Mouse (Mus musculus): Measurements from ENCODE around the gene Steap3. TPM values are rescaled to one million over a fixed set of nuclear protein-coding genes. Genes with fewer than 3 reads are reported as not detected.

Steap3 gene
- polyA plus RNA-seq, 1 experiment from 2014 or later, result 4.9 TPM

GRCm38 (mm10) chr1:120198151-120198550 is 74.4 kb downstream of the Steap3 start:
- no peaks in the 10 kb centered on the region for H3K36me3 ChIP-seq (ENCODE audit: control insufficient read depth, insufficient read depth, low read length)
- no peak overlapping the region for H3K4me3 ChIP-seq (ENCODE audit: low read length)
- peaks cover 4% of the 10 kb centered on the region; the same call in 1 of the 2 replicates for H3K4me1 ChIP-seq (ENCODE audit: control insufficient read depth, insufficient read depth, low read depth, low read length)
- WGBS, result 48% methylated on average over 3 of the region's 3 CpGs
- no peak for ATAC-seq
- no peaks in the 10 kb centered on the region for H3K27me3 ChIP-seq (replicated peaks; ENCODE audit: control insufficient read depth, insufficient read depth, low read length)
- no peak overlapping the region for H3K27ac ChIP-seq (ENCODE audit: low read depth, low read length)
- no peak overlapping the region for H3K4me2 ChIP-seq (ENCODE audit: low read length)
- H3K9me3 ChIP-seq (ENCODE audit: control insufficient read depth, low read length), result no peaks in the 10 kb centered on the region
- no peak overlapping the region for H3K9ac ChIP-seq (ENCODE audit: low read depth, low read length)

- peaks cover 4% of the 10 kb centered on the region; the same call in 1 of the 2 replicates for H3K4me1 ChIP-seq (ENCODE audit: control insufficient read depth, insufficient read depth, low read depth, low read length)
- WGBS, result 15% methylated on average over 5 of the region's 5 CpGs
- no peak overlapping the region for H3K4me2 ChIP-seq (ENCODE audit: low read length)
- H3K27me3 ChIP-seq (replicated peaks; ENCODE audit: control insufficient read depth, insufficient read depth, low read length), result no peaks in the 10 kb centered on the region
- no peaks in the 10 kb centered on the region for H3K9me3 ChIP-seq (ENCODE audit: control insufficient read depth, low read length)
- no peak overlapping the region for H3K9ac ChIP-seq (ENCODE audit: low read depth, low read length)
- no peak overlapping the region for H3K4me3 ChIP-seq (ENCODE audit: low read length)
- no peak overlapping the region for H3K27ac ChIP-seq (ENCODE audit: low read depth, low read length)
- no peaks in the 10 kb centered on the region for H3K36me3 ChIP-seq (ENCODE audit: control insufficient read depth, insufficient read depth, low read length)
- ATAC-seq, result peak; percentile 81
Measured at GRCm38 (mm10) chr1:120197189-120197588, 75.3 kb downstream of the Steap3 start.

- 90% methylated on average over 2 of the region's 2 CpGs for WGBS
- no peaks in the 10 kb centered on the region for H3K9me3 ChIP-seq (ENCODE audit: control insufficient read depth, low read length)
- no peak overlapping the region for H3K27ac ChIP-seq (ENCODE audit: low read depth, low read length)
- no peaks in the 10 kb centered on the region for H3K27me3 ChIP-seq (replicated peaks; ENCODE audit: control insufficient read depth, insufficient read depth, low read length)
- no peak for ATAC-seq
- no peak overlapping the region for H3K4me3 ChIP-seq (ENCODE audit: low read length)
- H3K36me3 ChIP-seq (ENCODE audit: control insufficient read depth, insufficient read depth, low read length), result no peaks in the 10 kb centered on the region
- peaks cover 4% of the 10 kb centered on the region; the same call in 1 of the 2 replicates for H3K4me1 ChIP-seq (ENCODE audit: control insufficient read depth, insufficient read depth, low read depth, low read length)
- no peak overlapping the region for H3K9ac ChIP-seq (ENCODE audit: low read depth, low read length)
- H3K4me2 ChIP-seq (ENCODE audit: low read length), result no peak overlapping the region
Measured at GRCm38 (mm10) chr1:120196724-120197123, 75.8 kb downstream of the Steap3 start.

GRCm38 (mm10) chr1:120195947-120196346 is 76.6 kb downstream of the Steap3 start:
- Histone ChIP-seq H3K4me1 (ENCODE audit: control insufficient read depth, insufficient read depth, low read depth, low read length) (peaks cover 4% of the 10 kb centered on the region; the same call in 1 of the 2 replicates), H3K4me2 (ENCODE audit: low read length) (no peak overlapping the region), H3K4me3 (ENCODE audit: low read length) (no peak overlapping the region), H3K36me3 (ENCODE audit: control insufficient read depth, insufficient read depth, low read length) (no peaks in the 10 kb centered on the region), H3K27ac (ENCODE audit: low read depth, low read length) (no peak overlapping the region), H3K27me3 (replicated peaks; ENCODE audit: control insufficient read depth, insufficient read depth, low read length) (no peaks in the 10 kb centered on the region), H3K9ac (ENCODE audit: low read depth, low read length) (no peak overlapping the region), H3K9me3 (ENCODE audit: control insufficient read depth, low read length) (no peaks in the 10 kb centered on the region)
- 0 out of 2 replicates have a peak, but pooled peaks have one; percentile 38 for ATAC-seq
- WGBS, result 21% methylated on average over 5 of the region's 5 CpGs

- no peaks in the 10 kb centered on the region for H3K9me3 ChIP-seq (ENCODE audit: control insufficient read depth, low read length)
- WGBS, result 90% methylated on average over 10 of the region's 10 CpGs
Measured at GRCm38 (mm10) chr1:120193586-120193985, 78.9 kb downstream of the Steap3 start.

GRCm38 (mm10) chr1:120192321-120192720 is 80.2 kb downstream of the Steap3 start:
- ATAC-seq, result no peak
- peaks cover 4% of the 10 kb centered on the region; the same call in 1 of the 2 replicates for H3K4me1 ChIP-seq (ENCODE audit: control insufficient read depth, insufficient read depth, low read depth, low read length)
- no peak overlapping the region for H3K9ac ChIP-seq (ENCODE audit: low read depth, low read length)
- no peak overlapping the region for H3K27ac ChIP-seq (ENCODE audit: low read depth, low read length)
- no peak overlapping the region for H3K4me2 ChIP-seq (ENCODE audit: low read length)
- H3K9me3 ChIP-seq (ENCODE audit: control insufficient read depth, low read length), result no peaks in the 10 kb centered on the region
- no peak overlapping the region for H3K4me3 ChIP-seq (ENCODE audit: low read length)
- H3K36me3 ChIP-seq (ENCODE audit: control insufficient read depth, insufficient read depth, low read length), result no peaks in the 10 kb centered on the region
- H3K27me3 ChIP-seq (replicated peaks; ENCODE audit: control insufficient read depth, insufficient read depth, low read length), result no peaks in the 10 kb centered on the region
- 84% methylated on average over 6 of the region's 6 CpGs for WGBS

More at GRCm38 (mm10) chr1:120193586-120193985, 78.9 kb downstream of the Steap3 start:
- no peaks in the 10 kb centered on the region for H3K27me3 ChIP-seq (replicated peaks; ENCODE audit: control insufficient read depth, insufficient read depth, low read length)
- H3K9ac ChIP-seq (ENCODE audit: low read depth, low read length), result no peak overlapping the region
- H3K4me2 ChIP-seq (ENCODE audit: low read length), result no peak overlapping the region
- no peaks in the 10 kb centered on the region for H3K36me3 ChIP-seq (ENCODE audit: control insufficient read depth, insufficient read depth, low read length)
- peaks cover 4% of the 10 kb centered on the region; the same call in 1 of the 2 replicates for H3K4me1 ChIP-seq (ENCODE audit: control insufficient read depth, insufficient read depth, low read depth, low read length)
- no peak overlapping the region for H3K27ac ChIP-seq (ENCODE audit: low read depth, low read length)
- no peak overlapping the region for H3K4me3 ChIP-seq (ENCODE audit: low read length)
- ATAC-seq, result no peak

- H3K36me3 ChIP-seq (ENCODE audit: control insufficient read depth, insufficient read depth, low read length), result no peaks in the 10 kb centered on the region
- no peak overlapping the region for H3K4me3 ChIP-seq (ENCODE audit: low read length)
- 83% methylated on average over 6 of the region's 6 CpGs for whole genome bisulfite sequencing
- H3K27me3 ChIP-seq (replicated peaks; ENCODE audit: control insufficient read depth, insufficient read depth, low read length), result no peaks in the 10 kb centered on the region
- peaks cover 7% of the 10 kb centered on the region; the same call in 1 of the 2 replicates for H3K4me1 ChIP-seq (ENCODE audit: control insufficient read depth, insufficient read depth, low read depth, low read length)
- no peak overlapping the region for H3K27ac ChIP-seq (ENCODE audit: low read depth, low read length)
- H3K9ac ChIP-seq (ENCODE audit: low read depth, low read length), result no peak overlapping the region
- H3K9me3 ChIP-seq (ENCODE audit: control insufficient read depth, low read length), result no peaks in the 10 kb centered on the region
- no peak for ATAC-seq
- no peak overlapping the region for H3K4me2 ChIP-seq (ENCODE audit: low read length)
Measured at GRCm38 (mm10) chr1:120190946-120191345, 81.6 kb downstream of the Steap3 start.

- no peak overlapping the region for H3K4me2 ChIP-seq (ENCODE audit: low read length)
- WGBS, result 90% methylated on average over 2 of the region's 2 CpGs
- H3K9me3 ChIP-seq (ENCODE audit: control insufficient read depth, low read length), result no peaks in the 10 kb centered on the region
- H3K4me1 ChIP-seq (ENCODE audit: control insufficient read depth, insufficient read depth, low read depth, low read length), result peaks cover 3% of the 10 kb centered on the region; the same call in 1 of the 2 replicates
- no peaks in the 10 kb centered on the region for H3K36me3 ChIP-seq (ENCODE audit: control insufficient read depth, insufficient read depth, low read length)
- no peaks in the 10 kb centered on the region for H3K27me3 ChIP-seq (replicated peaks; ENCODE audit: control insufficient read depth, insufficient read depth, low read length)
- ATAC-seq, result no peak
- no peak overlapping the region for H3K4me3 ChIP-seq (ENCODE audit: low read length)
- H3K27ac ChIP-seq (ENCODE audit: low read depth, low read length), result no peak overlapping the region
- no peak overlapping the region for H3K9ac ChIP-seq (ENCODE audit: low read depth, low read length)
Measured at GRCm38 (mm10) chr1:120190300-120190699, 82.2 kb downstream of the Steap3 start.

GRCm38 (mm10) chr1:120189206-120189605 is 83.3 kb downstream of the Steap3 start:
- Histone ChIP-seq H3K4me1 (ENCODE audit: control insufficient read depth, insufficient read depth, low read depth, low read length) (peaks cover 3% of the 10 kb centered on the region; the same call in 1 of the 2 replicates), H3K4me2 (ENCODE audit: low read length) (no peak overlapping the region), H3K9me3 (ENCODE audit: control insufficient read depth, low read length) (no peaks in the 10 kb centered on the region), H3K4me3 (ENCODE audit: low read length) (no peak overlapping the region), H3K36me3 (ENCODE audit: control insufficient read depth, insufficient read depth, low read length) (no peaks in the 10 kb centered on the region), H3K27ac (ENCODE audit: low read depth, low read length) (no peak overlapping the region), H3K27me3 (replicated peaks; ENCODE audit: control insufficient read depth, insufficient read depth, low read length) (no peaks in the 10 kb centered on the region), H3K9ac (ENCODE audit: low read depth, low read length) (no peak overlapping the region)
- ATAC-seq, result peak; percentile 52
- WGBS, result 77% methylated on average over 6 of the region's 6 CpGs
